Mouse (Mus musculus) intestine, embryonic 14.5 days (tissue): ENCODE results near the gene Pkdcc. TPM values are rescaled to one million over a fixed set of nuclear protein-coding genes. Genes with fewer than 3 reads are reported as not detected.

Experiments
- ATAC-seq: fragments of 200-750 bp; cut with Nextera tagmentation; replicated peaks from 2 replicates; pipeline ENCODE4 v1.8.0; 2017; ENCODE audit warnings: low read depth, moderate number of reproducible peaks, moderate TSS enrichment, moderate library complexity; ENCODE audit not compliant: low FRiP score, low TSS enrichment
- DNase-seq: peaks from one replicate; pipeline ENCODE4 v3.0.0-alpha.2; 2018; ENCODE audit warnings: low spot score
- H3K27ac ChIP-seq: fragments of 300-500 bp; sonication (generic); 2 replicates; pipeline ENCODE4 v1.5.1; 2014; ENCODE audit warnings: low read depth, mild to moderate bottlenecking, control low read depth
- H3K27me3 ChIP-seq: fragments of 300-500 bp; sonication (generic); replicated peaks from 2 replicates; pipeline ENCODE4 v1.6.1; 2014; ENCODE audit warnings: low read length, control low read depth; ENCODE audit not compliant: control insufficient read depth, insufficient read depth
- H3K36me3 ChIP-seq: fragments of 300-500 bp; sonication (generic); 2 replicates; pipeline ENCODE4 v1.6.1; 2014; ENCODE audit warnings: low read length, control low read depth; ENCODE audit not compliant: control insufficient read depth, insufficient read depth
- H3K4me1 ChIP-seq: fragments of 300-500 bp; sonication (generic); replicated peaks from 2 replicates; pipeline ENCODE4 v1.6.1; 2014; ENCODE audit warnings: low read length, control low read depth, mixed read lengths; ENCODE audit not compliant: control insufficient read depth, insufficient read depth
- H3K4me2 ChIP-seq: fragments of 300-500 bp; sonication (generic); 2 replicates; pipeline ENCODE4 v1.6.1; 2014; ENCODE audit warnings: low read length
- H3K4me3 ChIP-seq: fragments of 300-500 bp; sonication (generic); 2 replicates; pipeline ENCODE4 v1.5.1; 2014; ENCODE audit warnings: low read depth, low read length, control low read depth, mixed read lengths
- H3K9ac ChIP-seq: fragments of 300-500 bp; sonication (generic); 2 replicates; pipeline ENCODE4 v1.6.1; 2014; ENCODE audit warnings: mild to moderate bottlenecking, low read length
- H3K9me3 ChIP-seq: fragments of 300-500 bp; sonication (generic); 2 replicates; pipeline ENCODE4 v1.6.1; 2016; ENCODE audit warnings: low read length, control low read depth; ENCODE audit not compliant: control insufficient read depth
- WGBS: fragments of 180-500 bp; shearing (Covaris S2); extraction: QIAGEN DNeasy Blood & Tissue Kit; methylation state at CpG from one replicate; pipeline ENCODE4 v1.1.7; 2014; 5-methylcytosine and 5-hydroxymethylcytosine counted together
- polyA plus RNA-seq: library from polyadenylated mRNA; unstranded; fragments of >200 nt; fragmentation: Nextera tagmentation; extraction: Ambion mirVana; gene quantifications from 2 replicates; pipeline ENCODE4 v1.2.1, GENCODE M21; 2014

Gene Pkdcc
- polyA plus RNA-seq, 1 experiment from 2014 or later, result 44.2 TPM

DNA sequence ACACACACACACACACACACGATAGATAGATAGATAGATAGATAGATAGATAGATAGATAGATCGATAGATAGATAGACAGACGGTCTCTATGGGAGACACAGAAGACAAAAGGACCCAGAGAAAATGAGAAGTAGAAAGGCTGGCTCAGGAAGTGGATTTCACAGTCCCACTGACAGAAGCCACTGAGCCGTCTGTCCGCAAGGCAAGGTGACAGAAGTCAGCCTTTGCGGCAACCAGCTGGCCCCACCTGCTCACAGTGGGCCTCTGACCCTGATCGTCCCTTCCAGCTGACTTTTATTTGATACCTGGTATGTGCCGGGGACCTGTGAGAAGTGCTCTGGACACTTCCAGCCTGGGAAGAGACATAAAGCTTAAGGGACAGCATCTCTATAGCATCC lies 57.5 kb downstream of the Pkdcc start:
- no peaks in the 10 kb centered on the region for H3K36me3 ChIP-seq
- peaks cover 24% of the 10 kb centered on the region for H3K4me1 ChIP-seq
- no peak overlapping the region for H3K4me2 ChIP-seq
- H3K4me3 ChIP-seq, result no peak overlapping the region
- H3K27ac ChIP-seq, result no peak overlapping the region
- no peaks in the 10 kb centered on the region for H3K9me3 ChIP-seq
- no peaks in the 10 kb centered on the region for H3K27me3 ChIP-seq
- no peak for ATAC-seq
- DNase-seq, result no peak
- 68% methylated on average over 8 of the region's 8 CpGs for WGBS
- H3K9ac ChIP-seq, result no peak overlapping the region

DNA sequence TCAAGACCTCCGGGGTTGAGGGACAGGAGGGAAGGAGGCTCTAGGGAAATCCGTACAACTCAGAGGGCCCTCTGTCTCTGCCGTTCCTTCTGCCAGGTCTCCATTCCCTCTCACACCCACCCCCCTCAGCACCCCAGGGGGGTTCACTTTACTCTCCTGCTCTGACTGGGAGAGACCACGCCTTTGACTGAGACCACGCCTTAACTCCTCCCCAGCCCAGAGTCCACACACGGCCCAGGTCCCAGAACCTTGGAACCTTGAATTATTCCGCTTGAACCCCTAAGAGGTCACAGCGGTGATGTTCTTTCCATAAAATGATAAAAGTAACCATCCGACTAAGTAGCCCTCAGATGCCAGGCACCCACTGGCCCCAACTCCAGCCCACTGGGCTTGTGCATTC lies 58.5 kb downstream of the Pkdcc start:
- ATAC-seq (no peak), DNase-seq (no peak)
- Histone ChIP-seq H3K9ac (no peak overlapping the region), H3K9me3 (no peaks in the 10 kb centered on the region), H3K4me1 (peaks cover 24% of the 10 kb centered on the region), H3K27ac (no peak overlapping the region), H3K4me3 (no peak overlapping the region), H3K36me3 (no peaks in the 10 kb centered on the region), H3K4me2 (peak overlapping the region; percentile 26), H3K27me3 (no peaks in the 10 kb centered on the region)
- 26% methylated on average over 9 of the region's 9 CpGs for WGBS

DNA sequence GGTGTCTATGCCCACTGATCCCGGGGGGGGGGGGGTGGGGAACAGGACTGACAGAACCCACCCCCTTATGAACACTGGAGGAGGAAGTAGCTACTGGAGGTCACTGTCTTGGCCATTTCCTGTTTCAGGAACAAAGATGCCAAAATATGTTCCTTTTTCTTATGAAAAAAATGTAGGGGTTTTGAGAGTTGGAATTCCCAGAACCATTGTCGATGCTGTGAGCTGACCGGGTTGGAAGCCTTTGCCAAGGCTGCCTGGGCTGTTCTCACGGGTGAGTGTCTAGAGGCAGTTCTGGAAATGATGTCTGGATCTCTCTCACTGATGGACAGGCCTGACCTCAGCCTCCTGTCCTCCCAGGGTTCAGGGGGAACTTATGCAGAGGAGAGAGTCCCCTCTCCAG lies 59.0 kb downstream of the Pkdcc start:
- no peak for ATAC-seq
- WGBS, result 35% methylated on average over 4 of the region's 4 CpGs
- H3K36me3 ChIP-seq, result no peaks in the 10 kb centered on the region
- peaks cover 24% of the 10 kb centered on the region for H3K4me1 ChIP-seq
- no peak overlapping the region for H3K9ac ChIP-seq
- no peak for DNase-seq
- H3K4me2 ChIP-seq, result no peak overlapping the region
- no peak overlapping the region for H3K27ac ChIP-seq
- H3K4me3 ChIP-seq, result no peak overlapping the region
- H3K27me3 ChIP-seq, result no peaks in the 10 kb centered on the region
- no peaks in the 10 kb centered on the region for H3K9me3 ChIP-seq

Other genes starting within 250 kb of the Pkdcc start
- gene Eml4, start 135.6 kb downstream of the Pkdcc start, polyA plus RNA-seq, result 52.5 and 52.9 TPM in 2 replicates